Mouse (Mus musculus) lung, adult 18-20 months (tissue): ENCODE results near the gene Ifnar1.
"Not testable (repeated sequence)": the region's sequence is repeated elsewhere in the genome, so short reads cannot be mapped to it uniquely, and the experiment has no call there.

ENCODE experiments used
- DNase-seq, 2 experiments: peaks; one replicate each; pipeline ENCODE4 v3.0.0; 2022; ENCODE audit warnings: mixed read lengths in 2 of 2

Ifnar1 gene

DNA sequence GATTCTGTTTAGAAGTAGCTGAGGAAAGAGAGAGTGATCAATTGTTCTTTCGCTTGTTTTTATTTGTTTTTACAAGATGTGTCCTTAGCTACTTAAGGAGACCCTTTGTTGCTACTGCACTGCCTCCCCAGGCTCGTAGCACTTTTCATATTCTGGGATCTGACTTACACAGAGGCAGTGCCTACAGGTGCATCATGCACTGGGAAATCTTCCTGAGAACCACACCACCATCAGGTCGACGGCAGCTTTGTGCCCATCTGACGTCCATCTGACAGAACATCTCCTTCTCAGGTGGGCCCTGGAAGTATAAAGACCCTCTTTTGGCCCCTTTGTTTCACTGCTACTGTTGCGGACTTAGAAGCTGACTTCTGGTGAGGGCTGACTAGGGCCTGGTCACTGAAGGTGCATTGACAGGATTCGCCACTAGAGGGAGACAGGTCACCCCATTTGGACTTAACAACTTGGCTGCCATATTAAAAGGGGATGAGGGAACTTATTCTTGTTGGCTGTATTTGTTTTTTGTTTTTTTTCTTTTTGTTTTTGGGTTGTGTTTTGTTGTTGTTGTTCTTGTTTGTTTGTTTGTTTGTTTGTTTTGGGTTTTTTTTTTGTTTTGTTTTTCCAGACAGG, 27.2 kb downstream of the Ifnar1 start:
- peak; percentile 78 to 81 for DNase-seq

DNA sequence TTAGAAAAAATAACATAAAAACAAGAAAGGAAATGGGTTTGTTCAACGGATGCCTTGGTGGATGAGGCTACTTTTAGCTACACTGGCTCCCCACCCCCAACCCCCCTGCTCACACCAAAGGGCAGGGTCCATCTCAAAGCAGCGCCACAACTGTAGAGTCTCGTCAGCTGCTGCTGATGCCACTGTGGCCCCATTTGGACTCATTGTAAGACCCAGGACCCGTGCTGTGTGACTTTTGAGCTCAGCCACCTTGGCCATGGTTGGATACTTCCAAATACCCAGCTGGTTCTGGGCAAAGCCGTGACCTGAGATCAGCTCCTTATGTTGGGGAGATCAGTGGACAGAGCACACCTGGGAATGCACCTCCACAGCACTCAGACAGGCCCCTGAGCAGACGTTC, 28.1 kb downstream of the Ifnar1 start:
- DNase-seq: no peak

DNA sequence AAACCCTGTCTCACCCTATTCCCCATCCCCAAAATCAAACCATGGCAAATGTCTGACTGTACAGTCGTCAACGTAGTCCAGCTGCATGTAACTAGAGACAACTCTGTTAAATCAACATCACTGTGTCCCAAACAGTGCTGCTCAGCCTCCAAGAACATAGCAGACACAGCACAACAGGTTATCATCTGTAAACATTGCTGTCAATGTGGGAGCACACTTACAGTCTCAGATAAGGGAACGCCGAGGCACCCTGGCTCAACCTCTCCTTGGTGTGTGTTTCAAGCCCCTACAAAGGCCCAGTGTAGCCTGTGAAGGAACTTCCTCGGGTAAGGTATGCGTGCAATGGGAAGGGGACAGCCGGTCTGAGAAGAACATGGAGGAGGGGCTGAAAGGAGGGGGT, 32.0 kb downstream of the Ifnar1 start:
- no peak for DNase-seq

DNA sequence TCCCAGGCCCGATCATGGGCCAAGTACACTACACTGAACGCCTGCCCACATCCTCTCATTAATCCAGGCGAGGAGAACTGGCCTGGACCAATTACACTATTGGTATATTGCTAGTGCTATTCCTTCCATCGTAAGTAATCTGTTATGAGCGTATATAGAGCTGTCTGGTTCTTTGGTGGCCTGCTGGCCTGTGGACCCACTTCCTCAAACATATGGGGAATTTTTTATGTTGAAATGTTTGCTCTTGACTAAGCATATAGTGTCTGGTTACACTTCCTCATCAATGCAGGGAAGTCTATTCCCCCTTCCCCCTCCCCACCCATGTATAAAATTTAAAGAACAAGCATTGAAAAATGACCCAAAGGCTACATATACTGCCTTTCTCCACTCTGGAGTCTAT, 37.0 kb downstream of the Ifnar1 start:
- no peak for DNase-seq

DNA sequence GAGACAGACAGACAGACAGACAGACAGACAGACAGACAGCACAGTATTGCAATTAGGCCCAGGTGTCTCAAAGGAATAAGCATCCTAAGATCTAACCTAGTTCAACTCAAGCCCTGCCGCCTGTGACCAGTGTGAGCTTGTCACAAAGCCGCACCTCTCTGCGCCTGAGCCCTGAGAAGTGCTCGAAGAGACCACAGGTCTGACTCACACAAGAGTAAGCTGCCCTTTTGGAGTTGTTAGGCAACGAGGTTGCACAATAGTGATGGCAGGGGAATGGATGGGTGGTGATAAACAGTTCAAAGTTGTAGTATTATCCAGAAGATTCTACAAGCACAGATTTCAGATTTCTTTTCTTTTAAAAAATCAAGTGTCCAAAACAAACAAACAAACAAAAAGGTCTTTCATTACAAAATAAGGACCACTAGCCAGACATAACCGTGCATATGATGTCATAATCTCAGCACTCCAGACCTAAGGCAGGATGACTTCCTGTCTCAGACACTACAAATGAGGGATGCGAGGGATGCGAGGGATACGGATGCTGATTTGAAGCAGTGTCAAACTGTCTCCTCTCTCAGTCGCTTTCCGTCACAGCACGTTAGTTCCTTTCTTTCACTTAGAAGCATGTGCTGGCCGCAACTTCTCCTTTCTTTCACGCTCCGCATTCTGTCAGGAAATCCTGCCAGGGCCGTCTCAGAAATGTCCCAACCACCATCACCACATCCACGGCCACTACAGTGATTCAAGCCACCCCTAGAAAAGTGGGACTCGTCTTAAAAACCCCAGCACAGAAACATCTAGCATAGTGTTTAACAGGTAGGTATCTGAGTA, 37.7 kb downstream of the Ifnar1 start:
- peak; percentile 79 to 87 for DNase-seq

DNA sequence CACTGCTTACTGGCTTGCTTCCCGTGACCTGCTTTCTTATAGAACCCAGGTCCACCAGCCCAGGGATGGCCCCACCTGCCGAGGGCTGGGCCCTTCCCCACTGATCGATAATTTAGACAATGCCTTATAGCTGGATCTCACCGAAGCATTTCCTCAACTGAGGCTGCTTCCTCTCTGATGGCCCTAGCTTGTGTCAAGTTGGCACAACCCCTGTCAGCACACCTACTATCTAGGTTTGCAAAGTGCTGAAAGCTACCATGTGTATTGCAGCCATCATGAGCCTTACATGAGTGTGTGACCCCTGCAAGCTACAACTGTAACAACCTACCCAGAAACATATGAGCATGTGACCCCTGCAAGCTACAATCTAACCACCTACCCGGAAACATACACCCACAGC, 39.2 kb downstream of the Ifnar1 start:
- DNase-seq: no peak

DNA sequence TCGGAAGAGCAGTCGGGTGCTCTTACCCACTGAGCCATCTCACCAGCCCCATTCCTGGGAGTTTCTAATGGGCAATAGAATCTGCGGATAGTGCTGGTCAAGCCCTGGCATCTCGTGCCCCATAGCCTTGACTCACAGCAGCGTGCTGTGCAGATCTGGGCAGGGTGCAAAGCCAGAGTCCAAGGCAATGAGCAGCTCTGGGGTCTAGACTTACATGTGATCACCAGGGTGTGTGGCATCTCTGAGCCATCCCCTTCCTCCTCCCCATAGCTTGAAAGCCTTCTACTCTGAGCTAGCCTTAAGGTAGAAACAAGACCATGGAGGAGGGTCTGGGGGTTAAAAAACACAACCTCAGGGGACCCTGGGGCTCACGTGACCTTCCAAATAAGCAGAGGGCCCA, 41.2 kb downstream of the Ifnar1 start:
- DNase-seq: no peak

DNA sequence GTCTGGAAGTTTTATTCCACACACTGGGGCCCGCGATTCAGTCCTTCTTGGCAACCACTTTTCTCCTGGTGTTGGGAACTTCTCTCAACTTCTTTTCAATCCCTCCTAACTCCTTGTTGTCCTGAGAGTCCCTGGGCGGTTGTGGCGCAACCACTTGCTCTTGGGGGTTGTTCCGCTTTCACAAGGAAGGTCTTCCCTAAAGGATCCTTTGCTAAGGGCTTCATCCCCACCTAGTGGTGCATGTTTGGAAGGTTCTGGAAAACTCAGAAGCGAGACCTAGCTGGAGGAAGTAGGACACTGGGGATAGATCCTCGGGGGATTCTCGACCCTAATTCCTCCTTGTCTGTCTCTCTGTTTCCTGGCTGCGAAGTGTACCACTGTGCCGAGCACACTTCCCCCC, 42.0 kb downstream of the Ifnar1 start:
- DNase-seq: peak; percentile 71 to 76

DNA sequence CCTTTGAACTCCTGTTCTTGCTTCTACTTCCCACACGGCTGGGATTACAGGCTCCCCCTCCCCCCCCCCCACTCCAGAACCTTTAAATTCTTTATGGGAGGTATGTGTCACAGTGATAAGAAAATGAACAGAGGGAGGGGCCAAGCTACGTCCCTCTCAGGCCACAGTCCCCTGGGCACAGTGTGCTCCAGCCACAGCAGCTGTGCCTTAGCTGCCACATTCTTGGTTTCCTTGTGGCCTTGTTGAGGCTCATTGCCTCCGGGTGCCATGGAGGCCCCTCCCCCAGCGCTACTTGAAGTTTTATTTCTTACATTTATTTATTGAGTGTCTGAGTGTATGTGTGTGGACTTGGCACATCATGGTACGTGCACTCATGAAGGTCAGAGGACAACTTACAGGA, 42.5 kb downstream of the Ifnar1 start:
- peak; percentile 18 to 40 for DNase-seq

DNA sequence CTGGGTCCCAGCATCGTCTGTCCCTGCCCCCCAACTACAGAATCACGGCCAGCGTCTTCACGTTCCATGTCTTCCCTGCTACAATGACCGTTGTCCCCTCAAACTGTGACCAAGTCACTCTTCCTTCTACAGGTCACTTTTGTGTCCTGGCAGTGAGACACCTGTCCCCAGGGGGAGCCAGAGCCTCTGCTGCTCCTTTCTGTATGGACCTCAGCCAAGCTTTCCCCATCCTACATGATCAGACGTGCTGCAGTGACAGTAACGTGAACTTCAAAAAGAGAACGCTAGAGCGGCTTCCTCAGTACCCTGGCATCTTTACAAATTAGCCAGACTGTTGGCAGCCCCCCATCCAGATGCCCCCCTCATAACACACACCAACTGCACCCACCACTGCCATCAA, 43.5 kb downstream of the Ifnar1 start:
- DNase-seq: no peak

DNA sequence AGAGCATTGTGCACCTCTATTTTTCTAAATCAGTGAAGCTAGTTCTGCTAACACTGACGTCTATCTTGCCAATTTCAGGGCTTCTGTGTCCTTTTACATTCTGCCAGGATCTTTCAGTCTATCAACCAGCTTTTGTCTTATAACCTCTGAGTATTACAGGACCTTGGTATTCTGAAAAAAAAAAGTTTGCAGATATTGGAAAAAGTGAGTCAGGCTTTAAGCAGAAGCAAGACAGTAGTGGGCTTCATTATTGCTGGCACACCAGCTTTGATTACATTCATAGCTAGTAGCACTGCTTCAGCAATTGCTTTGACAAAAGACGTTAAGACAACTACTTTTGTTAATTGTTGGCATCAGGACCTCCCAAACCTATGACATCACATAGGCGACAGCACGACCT, 45.8 kb downstream of the Ifnar1 start:
- not testable (repeated sequence) for DNase-seq

DNA sequence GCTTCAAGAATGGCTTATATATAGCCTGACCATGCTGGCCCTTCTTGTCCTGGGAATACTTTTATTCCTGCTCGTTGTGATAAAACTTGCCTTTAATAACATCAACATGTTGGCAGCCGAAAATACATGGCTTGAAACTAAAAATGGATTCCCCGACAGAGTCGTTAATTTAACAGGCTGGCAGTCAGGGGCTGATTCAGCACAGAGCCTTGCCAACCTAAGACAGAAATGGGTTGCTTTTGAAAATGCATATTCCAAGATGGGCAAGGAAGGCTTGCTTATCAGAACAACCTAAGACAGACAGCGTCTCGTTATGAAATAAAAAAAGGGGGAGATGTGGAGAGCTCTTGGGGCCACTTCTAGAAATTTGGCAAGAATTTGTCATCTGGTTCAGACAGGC, 46.8 kb downstream of the Ifnar1 start:
- no peak for DNase-seq

DNA sequence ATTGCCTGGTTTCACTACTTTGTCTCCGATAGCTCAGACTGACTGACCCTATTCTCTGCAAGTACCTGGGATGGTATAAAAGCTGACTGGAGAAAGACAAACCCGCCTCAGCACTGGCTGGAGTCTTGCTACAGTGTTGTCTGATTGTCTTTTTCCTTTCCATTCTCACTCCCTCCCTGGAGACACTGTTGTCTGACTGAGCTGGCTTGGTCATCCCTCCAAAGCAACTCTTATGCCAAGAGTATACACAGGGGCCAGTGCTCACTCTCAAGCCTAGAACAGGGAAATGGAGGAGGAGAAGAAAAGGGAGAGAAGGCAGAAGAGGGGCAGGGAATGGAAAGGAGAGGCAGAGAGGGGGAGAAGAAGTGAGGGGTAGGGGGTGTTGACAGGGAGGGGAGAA, 47.4 kb downstream of the Ifnar1 start:
- no peak for DNase-seq

DNA sequence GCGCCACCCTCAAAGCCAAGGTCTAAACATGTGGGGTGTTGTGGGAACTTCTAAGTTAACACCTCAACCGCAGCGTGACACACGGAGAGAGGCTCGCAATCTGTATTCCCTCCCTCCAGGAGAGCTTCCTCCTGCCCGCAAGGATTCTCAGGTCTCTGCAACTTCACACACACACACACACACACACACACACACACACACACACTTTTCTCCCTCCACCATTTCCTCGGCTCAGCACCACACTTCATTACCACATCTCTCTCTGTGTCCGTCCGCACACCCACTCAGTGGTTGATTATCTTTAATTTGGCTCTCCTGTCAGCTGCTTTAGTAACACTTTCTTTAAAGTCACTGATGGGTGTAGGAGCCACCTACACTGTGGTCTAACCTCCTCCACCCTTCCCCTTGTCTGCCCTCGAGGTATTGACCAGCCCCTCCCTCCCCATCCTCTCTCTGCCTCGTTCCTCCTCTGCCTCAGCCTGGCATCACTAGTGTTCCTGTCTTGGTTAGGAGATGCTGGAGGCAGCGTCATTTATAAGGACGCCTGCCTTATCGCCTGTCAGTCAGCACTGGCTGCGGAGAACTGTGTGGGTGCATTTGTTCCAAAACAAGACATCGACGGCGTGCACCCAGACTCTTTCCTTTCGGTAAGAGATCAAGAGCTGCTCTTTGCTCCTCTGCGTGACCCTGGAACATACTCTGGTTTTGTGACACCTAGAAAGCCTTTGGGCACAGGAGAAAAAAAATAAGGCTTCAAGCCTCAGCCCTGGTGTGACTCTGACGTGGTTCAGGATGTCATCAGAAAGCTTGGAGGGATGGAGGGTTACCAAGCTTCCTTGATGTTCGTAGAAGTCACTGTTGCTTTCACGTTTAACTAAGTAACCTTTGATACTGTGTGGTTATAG, 48.3 kb downstream of the Ifnar1 start:
- DNase-seq: peak in 1 of 2 experiments; percentile 18

DNA sequence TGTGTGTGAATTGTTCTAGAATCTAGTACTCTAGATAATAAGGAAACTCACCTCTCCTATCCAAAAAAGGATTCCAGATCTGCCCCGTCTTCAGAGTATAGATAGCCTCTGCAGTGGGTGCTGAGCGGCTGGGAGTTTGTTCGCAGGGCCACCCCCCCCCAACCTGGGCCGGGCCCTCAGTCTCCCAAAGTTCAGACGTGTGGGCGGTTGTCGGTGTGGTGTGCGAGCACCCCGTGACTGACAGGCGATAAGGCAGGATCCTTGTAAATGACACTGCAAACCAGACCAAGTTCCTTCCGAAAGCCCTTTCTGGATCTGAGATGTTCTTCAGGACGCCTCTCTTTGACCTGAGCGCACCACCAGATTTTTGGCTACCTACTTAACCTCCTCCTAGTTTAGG, 49.4 kb downstream of the Ifnar1 start:
- no peak for DNase-seq

DNA sequence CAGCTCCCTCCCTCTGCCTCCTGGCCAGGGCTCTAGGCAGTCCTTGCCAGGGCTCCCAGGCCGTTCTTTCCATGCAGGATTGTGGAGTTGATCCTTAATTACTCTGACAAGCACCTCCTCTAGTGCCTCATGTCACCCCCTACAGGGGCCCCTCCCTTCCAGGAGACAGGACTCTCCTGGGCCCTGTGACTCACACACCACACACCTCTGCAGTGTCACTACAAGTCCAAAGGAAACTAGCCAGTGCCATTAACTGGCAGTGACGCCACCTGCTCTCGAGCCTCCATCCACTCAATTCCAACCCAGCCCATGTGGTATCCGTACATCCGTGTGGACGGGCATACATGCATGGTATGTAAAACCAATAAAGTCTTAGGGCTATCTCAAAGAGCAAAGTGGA, 49.9 kb downstream of the Ifnar1 start:
- no peak for DNase-seq

DNA sequence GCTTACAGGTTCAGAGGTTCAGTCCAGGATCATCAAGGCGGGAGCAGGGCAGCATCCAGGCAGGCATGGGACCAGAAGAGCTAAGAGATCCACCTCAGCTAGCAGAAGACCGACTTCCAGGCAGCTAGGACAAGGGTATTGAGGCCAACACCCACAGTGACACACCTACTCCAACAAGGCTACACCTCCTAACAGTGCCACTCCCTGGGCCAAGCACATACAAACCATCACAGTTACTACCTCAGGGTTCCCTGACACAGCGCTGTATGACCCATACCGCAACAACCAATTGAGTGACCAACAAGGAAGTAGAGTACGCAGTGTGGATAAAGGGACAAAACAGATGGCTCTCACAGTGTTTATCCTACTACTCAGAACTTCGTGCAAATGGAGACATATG, 51.3 kb downstream of the Ifnar1 start:
- DNase-seq: no peak

DNA sequence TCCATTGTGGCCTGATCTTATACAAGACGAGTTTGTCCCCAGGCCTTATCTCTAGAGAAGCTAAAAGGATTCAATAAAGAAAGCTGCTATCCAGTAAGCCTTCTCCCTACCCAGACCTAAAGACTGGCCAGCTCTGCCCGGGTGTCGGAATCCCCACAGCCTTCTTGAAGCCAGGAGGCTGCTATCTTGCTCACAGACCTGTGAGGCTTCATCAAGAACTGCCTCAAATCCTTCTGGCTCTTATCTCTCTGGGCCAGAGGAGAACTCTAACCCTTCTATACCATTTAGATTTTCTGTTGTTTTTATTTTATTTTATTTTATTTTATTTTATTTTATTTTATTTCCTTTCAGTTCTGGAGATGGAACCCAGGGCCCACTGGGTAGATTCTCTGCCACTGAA, 52.0 kb downstream of the Ifnar1 start:
- no peak for DNase-seq

DNA sequence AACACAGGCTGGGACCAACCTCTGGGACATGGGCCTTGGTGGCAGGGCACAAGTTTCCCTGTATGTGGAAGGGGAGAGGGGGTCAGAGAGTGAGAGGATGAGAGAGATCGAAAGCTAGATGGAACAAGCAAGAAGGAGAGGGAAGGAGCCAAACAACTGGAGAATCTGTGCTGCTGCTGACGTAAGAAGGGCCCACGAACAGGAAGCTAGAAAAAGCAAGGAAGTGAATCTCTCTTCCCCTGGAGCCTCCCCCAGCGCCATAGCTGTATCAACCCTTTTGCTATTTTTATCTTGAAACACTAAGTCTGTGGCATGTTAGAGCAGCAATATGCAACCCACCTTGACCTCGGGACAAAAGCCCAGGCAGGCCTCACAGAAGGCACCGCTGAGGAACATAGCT, 53.0 kb downstream of the Ifnar1 start:
- no peak for DNase-seq

DNA sequence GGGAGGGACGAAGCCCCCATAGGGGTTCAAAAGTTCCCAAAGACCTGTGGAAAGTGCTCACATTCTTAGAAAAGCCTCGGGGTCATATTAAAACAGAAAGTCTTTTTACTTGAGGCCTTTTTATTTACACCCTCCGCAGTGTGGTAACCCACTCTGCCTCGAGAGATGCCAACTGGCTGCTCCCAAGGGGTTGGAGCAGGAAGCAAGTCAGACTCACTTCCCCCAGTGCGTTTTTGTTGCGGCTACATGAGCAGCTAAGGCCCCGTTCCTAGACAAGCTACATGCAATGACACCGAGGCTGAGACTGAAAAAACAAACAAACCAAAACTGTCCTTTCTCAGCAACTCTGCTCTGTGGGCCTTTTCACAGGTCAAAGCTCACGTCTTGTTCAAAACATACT, 53.5 kb downstream of the Ifnar1 start:
- DNase-seq: no peak

DNA sequence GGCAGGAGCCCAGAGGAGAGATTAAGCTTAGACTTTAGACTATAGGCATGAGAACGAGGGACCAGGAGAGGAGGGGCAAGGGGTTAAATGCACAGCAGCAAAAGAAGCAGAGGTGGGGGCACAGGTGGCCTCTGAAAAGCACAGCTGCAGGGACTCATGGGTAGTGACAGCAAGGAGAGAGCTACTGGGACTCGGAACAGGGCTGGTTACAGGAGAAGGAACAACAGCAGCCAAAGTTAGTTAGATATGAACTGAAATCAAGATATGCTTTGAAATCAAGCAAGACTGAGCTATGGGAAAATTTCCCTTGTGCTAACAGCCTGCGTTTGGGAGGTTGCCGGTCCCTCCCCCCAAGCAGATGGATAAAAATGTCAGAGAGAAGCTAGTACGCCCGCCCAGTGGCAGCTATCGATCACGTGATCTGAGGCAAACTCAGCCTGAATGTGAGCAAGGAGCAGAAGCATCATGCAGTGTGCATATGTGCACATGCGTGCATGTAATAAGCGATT, 56.6 kb downstream of the Ifnar1 start:
- no peak for DNase-seq

DNA sequence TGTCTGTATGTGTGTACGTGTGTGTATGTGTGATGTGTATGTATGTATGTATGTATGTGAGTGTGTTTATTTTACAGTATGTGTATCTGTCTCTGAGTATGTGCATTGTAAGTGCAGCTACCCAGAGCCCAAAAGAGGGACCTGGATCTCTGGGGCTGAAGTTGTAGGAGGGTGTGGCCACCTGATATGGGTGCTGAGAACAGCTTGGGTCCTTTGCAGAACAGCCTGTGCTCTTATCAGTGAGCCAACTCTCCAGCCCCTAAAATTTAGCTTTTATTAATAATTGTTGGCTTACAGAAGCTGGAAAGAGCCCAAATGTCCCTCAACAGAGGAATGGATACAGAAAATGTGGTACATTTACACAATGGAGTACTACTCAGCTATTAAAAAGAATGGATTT, 58.6 kb downstream of the Ifnar1 start:
- DNase-seq: no peak

DNA sequence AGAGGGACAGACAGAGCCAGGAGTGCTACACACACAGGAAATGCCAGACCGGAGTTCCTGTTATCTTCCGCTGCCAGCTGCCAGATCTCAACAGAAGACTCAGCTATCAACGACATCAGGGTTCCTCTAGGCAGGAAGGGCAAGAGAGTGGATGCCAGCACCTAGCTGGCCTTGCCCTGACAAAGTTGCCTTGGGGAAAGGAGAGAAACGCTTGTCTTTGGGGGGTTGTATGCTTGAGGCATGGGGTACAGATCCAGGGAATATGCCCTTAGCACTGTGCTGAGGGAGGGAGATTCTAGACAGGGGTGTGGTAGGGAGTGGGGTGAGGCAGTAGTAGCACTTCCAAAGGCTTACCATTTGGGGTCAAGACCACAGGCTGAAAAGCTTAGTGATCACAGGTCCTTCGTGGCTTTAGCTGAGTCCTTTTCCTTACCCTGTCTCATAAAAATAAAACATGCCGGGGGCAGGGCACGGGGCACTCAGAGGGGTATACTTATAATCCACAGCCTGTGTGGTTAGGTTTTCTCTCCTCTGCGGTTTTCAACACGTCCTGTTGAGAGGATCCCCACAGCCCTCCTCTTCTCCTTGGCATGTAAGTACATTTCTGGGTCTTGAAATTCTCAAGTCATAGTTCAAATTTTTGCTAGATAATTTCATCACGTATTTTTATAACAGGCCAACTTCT, 60.7 kb downstream of the Ifnar1 start:
- peak; percentile 65 to 75 for DNase-seq
